Mouse (Mus musculus) liver, postnatal 0 days (tissue): ENCODE results near the gene Samsn1. TPM values are rescaled to one million over a fixed set of nuclear protein-coding genes. Genes with fewer than 3 reads are reported as not detected.

Source experiments
- ATAC-seq: fragments of 200-750 bp; cut with Nextera tagmentation; 2 replicates; pipeline ENCODE4 v1.8.0; 2017; ENCODE audit warnings: mild to moderate bottlenecking, moderate library complexity
- DNase-seq: peaks from one replicate; pipeline ENCODE4 v3.0.0-alpha.2; 2016
- H3K27ac ChIP-seq: fragments of 300-500 bp; sonication (generic); 2 replicates; pipeline ENCODE4 v1.5.1; 2014; ENCODE audit warnings: antibody characterized with exemption, moderate library complexity, mild to moderate bottlenecking, low read depth
- H3K27me3 ChIP-seq: fragments of 300-500 bp; sonication (generic); 2 replicates; pipeline ENCODE4 v1.6.1; 2014; ENCODE audit warnings: low read length, control low read depth, mixed read lengths; ENCODE audit not compliant: insufficient read depth
- H3K36me3 ChIP-seq: fragments of 300-500 bp; sonication (generic); replicated peaks from 2 replicates; pipeline ENCODE4 v1.6.1; 2014; ENCODE audit warnings: mild to moderate bottlenecking, control low read depth, low read length, moderate library complexity, mixed read lengths; ENCODE audit not compliant: insufficient read depth
- H3K4me1 ChIP-seq: fragments of 300-500 bp; sonication (generic); 2 replicates; pipeline ENCODE4 v1.6.1; 2014; ENCODE audit warnings: antibody characterized with exemption, mild to moderate bottlenecking, control low read depth; ENCODE audit not compliant: insufficient read depth
- H3K4me2 ChIP-seq: fragments of 300-500 bp; sonication (generic); 2 replicates; pipeline ENCODE4 v1.6.1; 2014; ENCODE audit warnings: low read depth, mild to moderate bottlenecking, low read length, moderate library complexity, mixed read lengths
- H3K4me3 ChIP-seq: fragments of 300-500 bp; sonication (generic); 2 replicates; pipeline ENCODE4 v1.5.1; 2014; ENCODE audit warnings: low read depth, low read length
- H3K9ac ChIP-seq: fragments of 300-500 bp; sonication (generic); replicated peaks from 2 replicates; pipeline ENCODE4 v1.6.1; 2014; ENCODE audit warnings: mild to moderate bottlenecking, moderate library complexity
- H3K9me3 ChIP-seq: fragments of 300-500 bp; sonication (generic); 2 replicates; pipeline ENCODE4 v1.6.1; 2016; ENCODE audit warnings: mild to moderate bottlenecking, control low read depth, low read length, mixed read lengths
- CTCF ChIP-seq: sonication (generic); IDR thresholded peaks from 2 replicates; pipeline ENCODE4 v1.5.1; 2016; ENCODE audit warnings: antibody characterized with exemption, low read depth
- EP300 ChIP-seq: IDR thresholded peaks from 2 replicates; pipeline ENCODE4 v1.6.1; 2016; ENCODE audit warnings: antibody characterized with exemption, low read depth, mild to moderate bottlenecking
- WGBS: fragments of 180-500 bp; shearing (Covaris S2); extraction: QIAGEN DNeasy Blood & Tissue Kit; methylation state at CpG from one replicate; pipeline ENCODE4 v1.1.7; 2014; ENCODE audit not compliant: insufficient replicate concordance; 5-methylcytosine and 5-hydroxymethylcytosine counted together
- polyA plus RNA-seq: library from polyadenylated mRNA; unstranded; fragments of >200 nt; fragmentation: Nextera tagmentation; extraction: Ambion mirVana; gene quantifications from 2 replicates; pipeline ENCODE4 v1.2.1, GENCODE M21; 2015

Gene Samsn1
- polyA plus RNA-seq, 1 experiment from 2014 or later = 10.1 TPM

GRCm38 (mm10) chr16:75899885-75900620, 122.0 kb downstream of the Samsn1 start:
- no peak overlapping the region for H3K4me2 ChIP-seq
- no peak overlapping the region for H3K27ac ChIP-seq
- H3K36me3 ChIP-seq = no peaks in the 10 kb centered on the region
- 78% methylated on average over 3 of the region's 3 CpGs for WGBS
- no peak for TF ChIP-seq EP300
- no peak for TF ChIP-seq CTCF
- DNase-seq = no peak
- no peaks in the 10 kb centered on the region for H3K9me3 ChIP-seq
- H3K27me3 ChIP-seq = no peaks in the 10 kb centered on the region
- no peak overlapping the region for H3K9ac ChIP-seq
- H3K4me1 ChIP-seq = no peaks in the 10 kb centered on the region
- no peak overlapping the region for H3K4me3 ChIP-seq
- ATAC-seq = no peak

GRCm38 (mm10) chr16:75897828-75898367, 124.2 kb downstream of the Samsn1 start:
- WGBS = 81% methylated on average over 4 of the region's 4 CpGs
- no peak for TF ChIP-seq EP300
- Histone ChIP-seq H3K4me1 (no peaks in the 10 kb centered on the region), H3K4me2 (no peak overlapping the region), H3K9me3 (no peaks in the 10 kb centered on the region), H3K36me3 (no peaks in the 10 kb centered on the region), H3K27ac (no peak overlapping the region), H3K4me3 (no peak overlapping the region), H3K27me3 (no peaks in the 10 kb centered on the region), H3K9ac (no peak overlapping the region)
- DNase-seq (no peak), ATAC-seq (no peak)

- no peak overlapping the region for H3K4me2 ChIP-seq
- no peak overlapping the region for H3K9ac ChIP-seq
- no peak for DNase-seq
- no peak for TF ChIP-seq EP300
- no peak for TF ChIP-seq CTCF
- no peak overlapping the region for H3K4me3 ChIP-seq
- 68% methylated on average over 5 of the region's 5 CpGs for WGBS
- no peak overlapping the region for H3K27ac ChIP-seq
- H3K9me3 ChIP-seq = no peaks in the 10 kb centered on the region
- H3K36me3 ChIP-seq = no peaks in the 10 kb centered on the region
- no peaks in the 10 kb centered on the region for H3K27me3 ChIP-seq
- no peak for ATAC-seq
- H3K4me1 ChIP-seq = no peaks in the 10 kb centered on the region
Measured at GRCm38 (mm10) chr16:75894263-75894901, 127.7 kb downstream of the Samsn1 start.

GRCm38 (mm10) chr16:75893470-75893869, 128.6 kb downstream of the Samsn1 start:
- WGBS = 57% methylated on average over 1 of the region's 1 CpGs
- H3K4me2 ChIP-seq = no peak overlapping the region
- H3K4me1 ChIP-seq = no peaks in the 10 kb centered on the region
- no peak overlapping the region for H3K27ac ChIP-seq
- ATAC-seq (0 out of 2 replicates have a peak, but pooled peaks have one; percentile 8), DNase-seq (no peak)
- TF ChIP-seq EP300 (no peak), CTCF (no peak)
- no peaks in the 10 kb centered on the region for H3K9me3 ChIP-seq
- no peak overlapping the region for H3K9ac ChIP-seq
- no peak overlapping the region for H3K4me3 ChIP-seq
- no peaks in the 10 kb centered on the region for H3K36me3 ChIP-seq
- no peaks in the 10 kb centered on the region for H3K27me3 ChIP-seq

- Histone ChIP-seq H3K27ac (no peak overlapping the region), H3K9ac (no peak overlapping the region), H3K4me1 (no peaks in the 10 kb centered on the region), H3K4me3 (no peak overlapping the region), H3K36me3 (no peaks in the 10 kb centered on the region), H3K9me3 (no peaks in the 10 kb centered on the region), H3K4me2 (no peak overlapping the region), H3K27me3 (no peaks in the 10 kb centered on the region)
- TF ChIP-seq EP300 (no peak), CTCF (no peak)
- ATAC-seq (no peak), DNase-seq (no peak)
- WGBS = 54% methylated on average over 6 of the region's 6 CpGs
Measured at GRCm38 (mm10) chr16:75889081-75889646, 132.9 kb downstream of the Samsn1 start.

GRCm38 (mm10) chr16:75887203-75887602, 134.9 kb downstream of the Samsn1 start:
- 48% methylated on average over 6 of the region's 6 CpGs for WGBS
- DNase-seq (no peak), ATAC-seq (peak; percentile 56)
- H3K9me3 ChIP-seq = no peaks in the 10 kb centered on the region
- no peak overlapping the region for H3K27ac ChIP-seq
- no peak overlapping the region for H3K9ac ChIP-seq
- no peaks in the 10 kb centered on the region for H3K27me3 ChIP-seq
- H3K4me3 ChIP-seq = no peak overlapping the region
- TF ChIP-seq EP300 = no peak
- H3K4me1 ChIP-seq = no peaks in the 10 kb centered on the region
- H3K36me3 ChIP-seq = no peaks in the 10 kb centered on the region
- H3K4me2 ChIP-seq = no peak overlapping the region
